Mouse (Mus musculus) CH12.LX (cell line): ENCODE measurements around the gene D630003M21Rik.

Source experiments
- MXI1 ChIP-seq: IDR thresholded peaks from 2 replicates; pipeline ENCODE4 v1.6.1; 2011; ENCODE audit warnings: mild to moderate bottlenecking, low read depth, low read length, improper control_type of control experiment
- USF1 ChIP-seq: IDR thresholded peaks from 2 replicates; pipeline ENCODE4 v1.6.1; 2014; ENCODE audit warnings: low read depth, mild to moderate bottlenecking, inconsistent platforms, low read length, improper control_type of control experiment
- ZMIZ1 ChIP-seq: IDR thresholded peaks from 2 replicates; pipeline ENCODE4 v1.6.1; 2012; ENCODE audit warnings: low read depth, mild to moderate bottlenecking, inconsistent platforms, low read length, improper control_type of control experiment

DNA sequence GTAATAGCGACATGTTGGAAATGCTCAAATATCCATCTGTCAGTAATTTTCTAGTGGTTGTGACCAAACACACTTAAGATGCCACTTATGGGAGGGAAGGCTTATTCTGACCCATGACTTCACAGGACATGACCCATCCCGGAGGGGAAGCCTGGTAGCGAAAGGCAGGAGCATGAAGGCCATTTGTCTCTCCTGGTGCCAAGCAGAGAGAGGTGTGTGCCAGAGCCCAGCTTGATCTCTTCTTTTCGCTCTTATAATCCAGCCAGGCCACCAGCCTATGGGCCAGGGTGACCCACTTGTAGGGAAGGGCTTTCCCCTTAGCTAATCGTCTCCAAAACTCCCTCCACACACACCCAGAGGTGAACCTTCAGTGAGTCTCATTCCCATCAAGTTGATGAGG lies 9.1 kb upstream of the D630003M21Rik start:
- TF ChIP-seq ZMIZ1 (no peak), MXI1 (no peak), USF1 (no peak)
